Mouse (Mus musculus): ENCODE data around the gene Gm20431.

The Gm20431 gene

GRCm38 (mm10) chr2:167597492-167598186 is 63.7 kb downstream of the Gm20431 start:
- DNase-seq (ENCODE audit: low read depth) = peak; percentile 92

DNA sequence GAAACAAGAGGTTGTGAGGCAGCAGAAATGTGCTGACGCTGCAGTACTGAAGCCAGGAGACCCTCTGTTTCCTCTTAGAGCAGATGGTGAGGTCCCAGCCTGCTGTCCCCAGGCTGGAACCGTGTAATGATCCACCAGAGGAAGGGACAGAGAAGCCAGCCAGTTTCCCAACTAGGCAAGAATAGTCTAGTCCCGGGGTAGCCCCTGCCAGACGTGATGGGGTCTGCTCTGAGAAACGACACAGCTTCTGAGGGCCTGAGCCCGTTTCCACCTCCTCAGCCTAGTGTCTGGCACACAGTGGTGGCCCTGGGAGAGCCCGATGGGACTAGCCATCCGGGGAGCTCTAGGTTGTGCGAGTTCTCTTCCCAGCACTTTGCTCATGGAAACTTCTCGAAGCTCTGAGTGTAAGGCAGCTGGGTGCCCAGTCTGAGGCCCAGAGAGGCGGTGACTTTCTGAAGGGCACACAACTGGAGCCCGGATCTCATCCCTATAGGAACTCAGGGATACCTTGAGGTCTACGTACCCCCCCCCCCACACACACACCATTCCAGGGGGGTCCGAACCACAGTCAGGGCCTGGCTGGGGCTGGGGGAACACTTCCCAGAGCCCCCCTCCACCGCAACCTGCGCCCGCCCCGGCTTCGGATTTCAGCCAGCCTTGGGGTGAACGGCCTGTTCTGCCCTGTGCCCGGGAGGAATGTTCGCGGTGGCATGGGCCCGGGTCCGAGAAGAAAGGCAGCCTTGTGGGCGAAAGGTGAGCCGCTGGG is 64.4 kb downstream of the Gm20431 start:
- DNase-seq (ENCODE audit: low read depth) = peak; percentile 61

GRCm38 (mm10) chr2:167596262-167596661 is 65.0 kb downstream of the Gm20431 start:
- DNase-seq (ENCODE audit: low read depth) = peak; percentile 39

DNA sequence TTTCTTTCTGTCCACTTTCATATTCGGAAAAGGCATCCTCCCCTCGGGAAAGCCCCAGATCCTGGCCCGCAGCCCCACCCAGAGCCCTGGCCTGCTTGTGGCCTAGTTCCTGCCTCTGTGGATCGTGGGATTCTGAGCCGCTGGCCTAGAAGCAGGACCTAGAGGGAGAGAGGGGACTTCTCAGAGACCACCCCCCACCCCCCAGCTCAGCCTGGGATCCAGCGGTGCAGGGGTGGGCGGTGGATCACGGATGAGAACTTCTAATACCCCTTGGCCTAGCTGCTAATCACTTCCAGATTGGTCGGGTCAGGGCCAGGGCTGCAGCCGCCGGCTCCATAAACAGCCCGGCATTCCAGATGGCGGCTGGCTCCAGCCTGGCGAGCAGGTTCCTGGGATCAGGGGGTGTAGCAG is 65.5 kb downstream of the Gm20431 start:
- DNase-seq (ENCODE audit: low read depth) = peak; percentile 90

- peak; percentile 96 for DNase-seq (ENCODE audit: low read depth)
These were observed 66.8 kb downstream of the Gm20431 start for GRCm38 (mm10) chr2:167594444-167594934.

- DNase-seq (ENCODE audit: low read depth) = peak; percentile 51
These were observed 67.6 kb downstream of the Gm20431 start for GRCm38 (mm10) chr2:167593551-167594250.

GRCm38 (mm10) chr2:167588774-167589577 is 72.3 kb downstream of the Gm20431 start:
- DNase-seq (ENCODE audit: low read depth) = no peak

DNA sequence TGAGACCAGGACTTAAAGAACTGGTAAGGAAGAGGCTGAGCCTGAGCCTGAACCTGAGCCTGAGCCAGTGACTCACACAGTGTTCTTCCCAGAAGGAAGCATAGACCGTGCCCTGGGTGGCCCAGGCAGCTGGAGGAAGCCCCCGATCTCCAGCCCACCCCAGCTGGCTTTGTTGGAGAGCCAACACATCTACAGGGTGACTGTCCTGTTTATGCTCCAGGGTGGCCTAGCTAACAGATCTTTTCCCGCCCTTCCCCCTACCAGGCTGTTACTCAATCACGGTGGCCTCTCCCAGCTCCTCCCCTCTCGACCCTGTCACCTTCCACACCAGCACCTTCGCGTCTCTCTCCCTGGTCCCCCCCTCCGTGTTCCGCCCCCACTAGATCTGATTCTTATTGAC is 74.3 kb downstream of the Gm20431 start:
- DNase-seq (ENCODE audit: low read depth) = no peak

- DNase-seq (ENCODE audit: low read depth) = peak; percentile 71
These were observed 75.3 kb downstream of the Gm20431 start for GRCm38 (mm10) chr2:167586041-167586440.

DNA sequence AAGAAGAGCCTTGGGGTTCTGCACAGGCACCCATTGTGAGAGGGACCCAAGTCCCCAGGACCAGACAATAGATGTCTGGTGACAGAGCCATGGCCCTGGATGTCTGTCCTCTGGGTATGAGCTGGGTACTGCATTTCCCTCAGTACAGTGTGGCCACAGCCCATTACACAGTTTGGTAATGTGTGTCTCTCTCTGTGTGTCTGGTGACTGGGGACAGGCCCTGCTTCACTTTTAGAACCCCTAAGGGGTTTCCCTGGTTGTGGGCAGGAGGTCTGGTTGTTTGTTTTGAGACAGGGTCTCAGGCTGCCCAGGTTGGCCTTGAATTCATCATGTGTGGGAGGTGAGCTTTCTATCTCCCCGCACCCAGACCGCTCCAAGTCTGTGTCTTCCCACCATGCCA is 76.0 kb downstream of the Gm20431 start:
- DNase-seq (ENCODE audit: low read depth) = no peak

DNA sequence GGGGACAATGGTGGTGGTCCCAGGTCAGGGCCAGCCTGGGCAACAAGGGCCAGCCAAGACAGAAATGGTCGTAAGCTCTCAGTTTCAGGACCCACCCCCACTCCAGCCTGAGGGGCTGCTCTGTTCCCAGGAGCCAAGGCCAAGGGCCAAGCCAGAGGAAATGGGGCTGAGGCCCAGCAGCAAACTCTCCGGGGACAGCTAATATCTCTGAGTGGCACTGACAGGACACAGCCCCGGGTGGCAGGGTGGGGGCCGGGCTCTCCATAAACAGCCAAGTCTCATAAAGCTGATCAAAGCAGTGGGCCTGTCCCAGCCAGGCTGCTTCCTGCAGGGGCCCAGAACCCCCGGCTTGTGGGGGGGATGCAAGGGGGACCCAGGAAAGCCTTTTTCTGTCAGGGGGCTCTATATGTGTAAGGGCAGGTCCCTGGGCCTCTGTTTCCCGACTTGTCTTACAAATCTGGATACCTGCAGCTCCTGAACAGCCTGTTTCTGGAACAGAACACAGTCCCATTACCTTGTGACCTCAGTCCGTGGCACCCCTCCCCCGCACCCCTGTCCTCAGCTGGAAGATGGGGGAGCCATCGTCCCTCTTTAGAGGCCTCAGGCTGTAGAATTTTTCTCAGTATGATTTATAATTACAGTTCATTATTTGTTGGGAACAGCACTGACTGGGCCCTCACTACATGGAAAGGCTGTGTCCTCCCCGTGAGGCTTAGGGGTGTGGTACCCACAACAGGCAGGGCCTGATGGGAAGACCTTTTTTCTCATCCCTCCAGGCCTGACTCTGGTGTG is 77.9 kb downstream of the Gm20431 start:
- DNase-seq (ENCODE audit: low read depth) = no peak

- DNase-seq (ENCODE audit: low read depth) = no peak
These were observed 82.8 kb downstream of the Gm20431 start for GRCm38 (mm10) chr2:167578521-167578920.

DNA sequence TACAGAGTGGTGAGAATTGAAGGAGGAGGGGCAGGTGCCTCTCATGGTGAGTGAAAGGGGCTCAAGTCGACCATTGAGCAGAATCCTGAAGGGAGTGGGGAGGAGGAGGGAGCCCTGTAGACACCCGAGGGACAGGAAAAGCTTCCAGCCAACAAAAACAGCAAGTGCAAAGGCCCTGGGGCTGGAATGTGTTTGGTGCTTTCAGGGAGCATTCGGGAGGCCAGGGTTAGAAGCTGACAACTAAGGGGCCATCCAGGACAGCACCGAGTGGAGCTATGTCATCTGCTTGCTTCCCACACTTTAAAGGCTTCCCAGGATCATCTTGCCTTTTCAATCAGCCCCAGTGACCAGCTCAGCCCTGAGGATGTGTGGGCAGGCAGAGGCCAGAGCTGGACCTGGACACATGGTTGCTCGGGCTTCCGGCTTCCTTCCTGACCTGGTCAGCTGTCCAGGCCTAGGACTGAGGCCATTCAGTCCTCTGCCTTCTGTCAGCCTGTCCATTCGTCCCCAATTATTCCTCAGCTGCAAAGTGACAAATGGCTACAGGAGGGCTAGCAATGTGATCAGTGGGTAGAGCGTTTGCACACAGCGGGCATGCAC is 84.0 kb downstream of the Gm20431 start:
- DNase-seq (ENCODE audit: low read depth) = no peak

DNA sequence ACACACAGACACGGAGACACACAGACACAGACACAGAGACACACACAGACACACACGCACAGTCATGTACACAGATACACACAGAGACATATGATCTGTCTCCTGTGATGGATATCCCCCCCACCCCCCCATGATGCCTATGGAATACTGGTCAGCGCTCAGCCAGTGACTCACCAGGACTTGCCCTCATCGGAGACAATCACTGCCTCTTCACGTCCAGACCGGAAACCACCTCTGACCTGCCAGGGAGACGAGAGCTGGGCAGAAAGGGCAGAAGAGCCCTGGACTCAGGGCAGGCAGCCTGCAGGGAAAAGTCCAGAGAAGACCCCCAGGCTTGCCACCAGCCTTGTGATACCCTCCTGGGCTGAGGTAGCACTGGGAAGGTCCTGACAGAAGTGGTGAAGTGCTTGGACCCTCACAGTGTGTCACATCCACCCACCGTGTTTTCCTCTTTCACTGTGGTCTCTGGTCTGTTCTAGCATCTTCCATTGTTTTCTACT is 85.1 kb downstream of the Gm20431 start:
- peak; percentile 73 for DNase-seq (ENCODE audit: low read depth)

DNA sequence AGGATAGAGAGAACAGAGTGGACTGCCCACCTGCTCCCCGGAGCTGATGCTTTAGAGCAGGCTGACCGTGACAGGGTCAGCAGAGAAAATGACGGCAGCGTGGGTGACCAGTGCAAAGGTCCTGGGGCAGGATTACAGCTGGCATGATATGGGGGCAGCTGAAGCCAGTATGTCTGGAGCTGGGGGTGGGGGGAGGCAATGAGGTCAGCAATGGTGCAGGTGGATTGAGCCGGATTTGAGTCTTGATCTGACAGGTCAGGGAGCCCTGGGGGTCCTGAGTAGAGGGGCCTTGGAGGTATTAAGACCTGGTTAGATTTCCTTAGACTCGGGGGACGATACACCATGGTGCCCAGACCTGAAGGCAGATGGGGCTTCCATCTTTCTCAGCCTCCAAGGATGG is 85.7 kb downstream of the Gm20431 start:
- DNase-seq (ENCODE audit: low read depth) = no peak

DNA sequence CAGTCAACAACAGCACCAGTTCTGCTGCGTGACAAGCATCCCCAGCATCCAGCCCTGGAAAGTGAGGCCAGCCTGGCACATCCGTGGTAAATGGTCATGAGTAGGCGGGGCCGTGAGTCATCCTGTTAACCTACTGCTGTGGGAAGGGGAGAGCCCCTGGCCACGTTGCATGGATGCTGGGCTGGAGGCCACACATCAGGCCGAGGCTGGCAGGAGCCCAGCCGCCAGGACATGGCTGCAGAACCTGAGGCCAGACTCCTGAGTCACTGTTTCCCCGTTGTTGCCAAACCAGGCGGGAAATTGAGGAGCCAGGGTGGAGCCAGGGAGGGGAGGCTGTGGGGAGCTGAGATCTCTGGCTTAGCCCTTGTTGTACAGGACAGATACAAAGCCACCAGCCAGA is 86.5 kb downstream of the Gm20431 start:
- peak; percentile 99 for DNase-seq (ENCODE audit: low read depth)

DNA sequence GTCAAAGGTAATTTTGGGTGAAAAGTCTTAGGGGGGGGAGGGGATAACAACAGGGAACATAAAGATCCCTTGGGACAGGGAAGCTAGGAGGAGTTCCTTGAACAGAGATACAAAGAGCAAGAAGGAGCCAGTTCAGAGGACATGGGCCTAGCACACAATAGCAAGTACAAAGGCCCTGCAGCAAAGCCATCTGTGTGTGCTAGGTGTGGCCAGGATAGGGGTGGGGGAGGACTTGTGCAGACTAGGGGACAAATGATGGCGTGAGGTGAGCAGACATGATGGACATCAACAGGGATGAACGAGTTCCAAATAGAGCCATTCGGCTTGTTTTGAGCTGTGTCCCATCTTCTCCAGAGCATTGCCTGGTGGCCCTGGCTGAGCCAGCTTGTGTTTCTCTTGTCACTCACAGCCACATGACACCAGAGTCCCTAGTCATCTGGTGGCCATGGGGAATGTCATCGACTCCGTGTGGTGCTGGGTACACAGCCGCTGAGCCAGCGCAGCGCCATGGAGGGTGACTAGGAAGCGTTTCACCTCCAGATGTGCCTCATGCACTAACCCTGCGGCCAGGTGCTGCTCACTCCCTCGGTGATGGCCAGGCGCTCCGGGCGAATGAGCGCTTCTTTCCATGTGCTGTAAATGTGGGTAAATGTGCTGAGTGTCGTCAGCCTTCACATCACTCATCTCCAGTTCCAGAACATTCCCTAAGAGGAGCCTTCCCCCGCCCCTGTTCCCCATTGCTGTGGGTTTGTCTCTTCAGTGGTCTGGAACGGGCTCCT is 89.7 kb downstream of the Gm20431 start:
- DNase-seq (ENCODE audit: low read depth) = no peak

- no peak for DNase-seq (ENCODE audit: low read depth)
These were observed 90.5 kb downstream of the Gm20431 start for GRCm38 (mm10) chr2:167570815-167571214.

DNA sequence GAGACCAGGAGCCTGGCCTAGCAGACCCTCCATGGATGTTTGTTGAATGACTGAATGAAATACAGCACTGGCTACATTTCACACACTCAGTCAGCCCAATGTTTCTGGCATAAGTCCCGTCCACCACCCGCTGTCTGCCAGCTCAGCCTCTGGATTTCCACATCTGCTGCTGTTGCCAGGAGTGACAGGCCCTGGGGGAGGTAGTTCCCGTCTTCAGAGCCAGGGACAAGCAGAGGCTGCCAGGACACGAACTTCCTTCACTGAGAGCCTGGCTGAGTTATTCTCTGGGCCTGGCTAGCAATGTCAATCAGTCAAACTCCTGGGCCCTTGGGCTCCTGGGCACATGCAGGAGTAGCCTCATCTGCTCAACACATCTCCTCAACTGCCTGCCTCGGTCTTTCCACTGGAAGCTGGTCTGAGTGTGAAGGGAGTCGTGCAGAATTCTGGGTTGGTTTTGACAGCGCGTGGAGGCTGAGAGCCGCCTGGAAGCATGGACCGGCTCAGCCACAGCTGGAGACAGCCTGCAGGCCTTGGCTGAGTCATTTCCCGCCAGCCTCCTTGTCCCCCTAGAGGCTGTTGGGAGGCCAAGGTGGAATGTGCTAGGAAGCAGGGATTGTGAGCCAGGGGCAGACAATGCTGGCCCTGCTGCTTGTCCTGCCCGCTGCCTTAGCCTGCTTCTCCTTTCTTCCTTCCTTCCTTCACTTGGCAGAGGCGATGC is 91.2 kb downstream of the Gm20431 start:
- DNase-seq (ENCODE audit: low read depth) = peak; percentile 97

Measured in NIH3T3 (cell line).